Mouse (Mus musculus) embryonic facial prominence, embryonic 14.5 days (tissue): ENCODE data around the gene Sowahb. TPM values are rescaled to one million over a fixed set of nuclear protein-coding genes. Genes with fewer than 3 reads are reported as not detected.

Experiments used
- ATAC-seq: fragments of 200-750 bp; cut with Nextera tagmentation; 2 replicates; pipeline ENCODE4 v1.8.0; 2017; ENCODE audit warnings: low read depth, moderate number of reproducible peaks, moderate TSS enrichment
- DNase-seq: peaks from one replicate; pipeline ENCODE4 v3.0.0-alpha.2; 2015; ENCODE audit warnings: low spot score
- H3K27ac ChIP-seq: fragments of 300-500 bp; sonication (generic); replicated peaks from 2 replicates; pipeline ENCODE4 v1.5.1; 2014; ENCODE audit warnings: low read depth, mild to moderate bottlenecking, low read length, moderate library complexity
- H3K27me3 ChIP-seq: fragments of 300-500 bp; sonication (generic); replicated peaks from 2 replicates; pipeline ENCODE4 v1.6.1; 2014; ENCODE audit warnings: low read length; ENCODE audit not compliant: control insufficient read depth, insufficient read depth
- H3K36me3 ChIP-seq: fragments of 300-500 bp; sonication (generic); 2 replicates; pipeline ENCODE4 v1.6.1; 2014; ENCODE audit warnings: low read length, mixed read lengths; ENCODE audit not compliant: control insufficient read depth, insufficient read depth
- H3K4me1 ChIP-seq: fragments of 300-500 bp; sonication (generic); 2 replicates; pipeline ENCODE4 v1.6.1; 2014; ENCODE audit warnings: antibody characterized with exemption, low read length; ENCODE audit not compliant: control insufficient read depth, insufficient read depth
- H3K4me2 ChIP-seq: fragments of 300-500 bp; sonication (generic); 2 replicates; pipeline ENCODE4 v1.6.1; 2014; ENCODE audit warnings: low read depth, mild to moderate bottlenecking, low read length, moderate library complexity, mixed read lengths
- H3K4me3 ChIP-seq: fragments of 300-500 bp; sonication (generic); 2 replicates; pipeline ENCODE4 v1.5.1; 2014; ENCODE audit warnings: low read depth, mild to moderate bottlenecking, low read length
- H3K9ac ChIP-seq: fragments of 300-500 bp; sonication (generic); 2 replicates; pipeline ENCODE4 v1.6.1; 2014; ENCODE audit warnings: low read depth, mild to moderate bottlenecking, low read length, moderate library complexity, mixed read lengths
- H3K9me3 ChIP-seq: fragments of 300-500 bp; sonication (generic); 2 replicates; pipeline ENCODE4 v1.6.1; 2016; ENCODE audit warnings: low read length; ENCODE audit not compliant: control insufficient read depth
- WGBS: fragments of 180-500 bp; shearing (Covaris S2); extraction: QIAGEN DNeasy Blood & Tissue Kit; methylation state at CpG from one replicate; pipeline ENCODE4 v1.1.7; 2014; 5-methylcytosine and 5-hydroxymethylcytosine counted together
- polyA plus RNA-seq: library from polyadenylated mRNA; unstranded; fragments of >200 nt; fragmentation: Nextera tagmentation; extraction: Ambion mirVana; gene quantifications from 2 replicates; pipeline ENCODE4 v1.2.1, GENCODE M21; 2014

Gene Sowahb
- 0.50 and 0.76 TPM in 2 replicates for polyA plus RNA-seq

DNA sequence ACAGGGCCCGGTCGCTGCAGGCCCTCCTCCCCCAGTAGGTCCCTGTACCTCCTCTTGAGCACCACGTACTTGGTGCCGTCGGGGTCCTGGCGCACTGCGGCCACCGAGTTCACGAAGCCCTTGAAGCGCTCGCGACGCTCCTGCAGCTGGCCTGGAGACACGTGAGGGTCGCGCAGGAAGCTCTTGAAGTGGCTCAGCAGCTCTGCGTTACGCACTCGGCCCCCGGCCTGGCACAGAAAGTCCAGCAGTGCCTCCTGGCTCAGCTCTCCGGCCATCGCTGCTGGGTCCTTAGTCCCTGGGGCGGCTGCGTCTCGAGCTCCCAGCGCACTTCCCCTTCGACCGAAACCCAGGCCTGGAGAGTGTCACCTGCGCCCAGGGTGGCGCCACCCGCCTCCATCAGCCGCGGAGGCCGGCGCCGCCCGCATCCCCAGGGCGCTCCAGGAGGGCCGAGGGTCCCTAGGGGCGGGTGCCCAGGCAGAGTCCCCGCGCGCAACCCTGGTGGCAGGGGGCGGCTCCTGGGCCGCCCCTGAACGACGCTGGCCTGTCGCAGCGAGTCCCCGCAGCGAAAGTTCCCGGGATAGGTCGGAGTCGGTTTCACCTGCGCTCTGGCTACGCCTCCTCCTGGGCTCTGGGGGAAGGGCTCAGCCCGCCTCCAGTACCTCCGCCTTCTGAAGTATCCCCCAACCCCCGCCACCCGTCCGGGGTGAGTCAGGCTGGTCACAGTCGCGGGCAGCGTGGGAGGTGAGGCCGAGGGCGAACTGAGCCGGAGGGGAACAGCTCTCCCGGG, at the start of gene Sowahb:
Gene Sowahb (minus strand): TSS at position 439 of the 787 bp plus-strand sequence.
- Histone ChIP-seq H3K9ac (peak within 1 kb of the TSS; percentile 52), H3K4me1 (peaks cover 7% of the 10 kb centered on the region; the same call in 1 of the 2 replicates), H3K9me3 (no peaks in the 10 kb centered on the region), H3K36me3 (no peaks in the 10 kb centered on the region), H3K4me2 (peak within 1 kb of the TSS; percentile 96), H3K27me3 (peaks cover 57% of the 10 kb centered on the region), H3K27ac (no peak within 1 kb of the TSS), H3K4me3 (peak within 1 kb of the TSS; percentile 53)
- peak; percentile 78 for DNase-seq
- WGBS, result under 1% methylated on average over 38 of the region's 68 CpGs
- peak; percentile 91 for ATAC-seq

GRCm38 (mm10) chr5:93093638-93094527, 49.1 kb upstream of the Sowahb start:
- Histone ChIP-seq H3K4me2 (peak overlapping the region; percentile 89), H3K27ac (peak overlapping the region; percentile 94), H3K27me3 (no peaks in the 10 kb centered on the region), H3K9me3 (no peaks in the 10 kb centered on the region), H3K4me1 (peaks cover 48% of the 10 kb centered on the region), H3K9ac (peak overlapping the region; percentile 86), H3K36me3 (no peaks in the 10 kb centered on the region), H3K4me3 (peak overlapping the region; percentile 66)
- ATAC-seq (peak; percentile 48), DNase-seq (peak; percentile 72)
- WGBS, result 0% methylated on average over 42 of the region's 50 CpGs

DNA sequence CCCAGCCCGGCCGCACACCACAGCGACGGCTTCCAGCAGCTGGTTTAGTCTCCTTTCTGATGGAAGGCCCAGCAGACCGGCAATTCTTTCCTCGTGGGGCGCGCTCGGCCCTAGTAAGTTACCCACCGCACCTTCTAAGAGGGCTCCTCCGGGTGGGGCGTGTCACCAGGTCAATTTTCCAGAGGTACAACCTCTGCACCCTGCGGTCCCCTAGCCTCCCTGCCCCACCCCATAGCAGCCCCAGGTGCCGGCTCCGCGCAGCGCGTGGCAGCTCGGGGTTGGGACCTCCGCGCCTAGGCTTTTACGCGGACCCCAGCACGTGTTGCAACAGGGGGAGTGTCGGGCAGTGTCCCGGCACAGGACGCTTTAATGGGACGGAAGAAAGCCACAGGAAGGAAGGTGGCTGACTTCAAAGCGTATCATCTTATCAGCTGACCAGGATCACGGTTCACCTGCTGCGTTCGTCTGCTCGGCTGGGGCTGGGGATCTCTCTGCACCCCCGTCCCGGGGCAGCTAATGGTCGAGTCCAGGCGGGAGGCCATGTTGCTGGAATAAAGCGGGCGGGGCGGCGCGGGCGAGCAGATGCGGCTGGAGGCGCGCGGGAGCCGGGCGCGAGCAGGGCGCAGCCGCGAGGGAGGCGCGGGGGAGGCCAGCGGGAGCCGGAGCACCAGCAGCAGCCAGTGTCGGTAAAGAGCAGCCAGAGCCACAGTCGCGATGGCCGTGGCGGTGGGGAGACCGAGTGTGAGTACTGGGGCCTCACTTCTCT, 48.2 kb upstream of the Sowahb start, which contains the start of gene Sept11:
Gene Sept11 (plus strand): TSS at position 581 of the 766 bp plus-strand sequence.
- Histone ChIP-seq H3K9ac (peak within 1 kb of the TSS; percentile 86), H3K9me3 (no peaks in the 10 kb centered on the region), H3K4me2 (peak within 1 kb of the TSS; percentile 89), H3K4me1 (peaks cover 42% of the 10 kb centered on the region), H3K27ac (peak within 1 kb of the TSS; percentile 94), H3K4me3 (peak within 1 kb of the TSS; percentile 66), H3K36me3 (no peaks in the 10 kb centered on the region), H3K27me3 (no peaks in the 10 kb centered on the region)
- peak; percentile 95 for DNase-seq
- peak; percentile 92 for ATAC-seq
- WGBS, result under 1% methylated on average over 53 of the region's 63 CpGs

- peaks cover 34% of the 10 kb centered on the region for H3K4me1 ChIP-seq
- no peak overlapping the region for H3K27ac ChIP-seq
- ATAC-seq, result peak; percentile 23; the same call in 1 of the 2 replicates
- H3K9ac ChIP-seq, result peak overlapping the region; percentile 86
- no peaks in the 10 kb centered on the region for H3K9me3 ChIP-seq
- DNase-seq, result peak; percentile 48
- no peaks in the 10 kb centered on the region for H3K36me3 ChIP-seq
- peak overlapping the region; percentile 89 for H3K4me2 ChIP-seq
- 4% methylated on average over 27 of the region's 28 CpGs for WGBS
- H3K27me3 ChIP-seq, result no peaks in the 10 kb centered on the region
- H3K4me3 ChIP-seq, result peak overlapping the region; percentile 66
Observed at GRCm38 (mm10) chr5:93092147-93092781, 47.4 kb upstream of the Sowahb start.

- DNase-seq (no peak), ATAC-seq (no peak)
- no peak overlapping the region for H3K9ac ChIP-seq
- H3K4me3 ChIP-seq, result peak overlapping the region; percentile 66; the same call in 1 of the 2 replicates
- H3K27me3 ChIP-seq, result no peaks in the 10 kb centered on the region
- 70% methylated on average over 3 of the region's 3 CpGs for WGBS
- H3K27ac ChIP-seq, result no peak overlapping the region
- peak overlapping the region; percentile 89 for H3K4me2 ChIP-seq
- H3K4me1 ChIP-seq, result peaks cover 24% of the 10 kb centered on the region
- no peaks in the 10 kb centered on the region for H3K9me3 ChIP-seq
- H3K36me3 ChIP-seq, result no peaks in the 10 kb centered on the region
Observed at GRCm38 (mm10) chr5:93091266-93091665, 46.4 kb upstream of the Sowahb start.

GRCm38 (mm10) chr5:93085900-93086299, 41.1 kb upstream of the Sowahb start:
- Histone ChIP-seq H3K9ac (no peak overlapping the region), H3K4me2 (no peak overlapping the region), H3K4me1 (no peaks in the 10 kb centered on the region), H3K27ac (no peak overlapping the region), H3K36me3 (no peaks in the 10 kb centered on the region), H3K9me3 (no peaks in the 10 kb centered on the region), H3K4me3 (no peak overlapping the region), H3K27me3 (no peaks in the 10 kb centered on the region)
- DNase-seq (no peak), ATAC-seq (no peak)
- 81% methylated on average over 4 of the region's 4 CpGs for WGBS

GRCm38 (mm10) chr5:93085015-93085598, 40.3 kb upstream of the Sowahb start:
- 49% methylated on average over 4 of the region's 4 CpGs for WGBS
- no peak for ATAC-seq
- H3K27me3 ChIP-seq, result no peaks in the 10 kb centered on the region

More at GRCm38 (mm10) chr5:93085015-93085598, 40.3 kb upstream of the Sowahb start:
- DNase-seq, result no peak
- Histone ChIP-seq H3K4me3 (no peak overlapping the region), H3K36me3 (no peaks in the 10 kb centered on the region), H3K27ac (no peak overlapping the region), H3K9ac (no peak overlapping the region), H3K9me3 (no peaks in the 10 kb centered on the region), H3K4me1 (no peaks in the 10 kb centered on the region), H3K4me2 (no peak overlapping the region)
